Mouse (Mus musculus) lung, postnatal 0 days (tissue): ENCODE measurements around the gene Sorcs3. TPM values are rescaled to one million over a fixed set of nuclear protein-coding genes. Genes with fewer than 3 reads are reported as not detected.

Source experiments
- ATAC-seq: fragments of 200-750 bp; cut with Nextera tagmentation; 2 replicates; pipeline ENCODE4 v1.8.0; 2017; ENCODE audit warnings: moderate library complexity
- DNase-seq: peaks from one replicate; pipeline ENCODE4 v3.0.0-alpha.2; 2016; ENCODE audit warnings: low spot score
- H3K27ac ChIP-seq: fragments of 300-500 bp; sonication (generic); 2 replicates; pipeline ENCODE4 v1.5.1; 2014; ENCODE audit warnings: antibody characterized with exemption, mild to moderate bottlenecking, low read length, mixed read lengths
- H3K27me3 ChIP-seq: fragments of 300-500 bp; sonication (generic); replicated peaks from 2 replicates; pipeline ENCODE4 v1.6.1; 2014; ENCODE audit warnings: low read length, mixed read lengths; ENCODE audit not compliant: insufficient read depth
- H3K36me3 ChIP-seq: fragments of 300-500 bp; sonication (generic); 2 replicates; pipeline ENCODE4 v1.6.1; 2014; ENCODE audit warnings: low read length, mixed read lengths; ENCODE audit not compliant: insufficient read depth
- H3K4me1 ChIP-seq: fragments of 300-500 bp; sonication (generic); 2 replicates; pipeline ENCODE4 v1.6.1; 2014; ENCODE audit warnings: antibody characterized with exemption, low read depth, low read length, mixed read lengths; ENCODE audit not compliant: insufficient read depth
- H3K4me2 ChIP-seq: fragments of 300-500 bp; sonication (generic); replicated peaks from 2 replicates; pipeline ENCODE4 v1.6.1; 2014; ENCODE audit warnings: low read depth, mild to moderate bottlenecking, low read length, moderate library complexity, mixed read lengths
- H3K4me3 ChIP-seq: fragments of 300-500 bp; sonication (generic); 2 replicates; pipeline ENCODE4 v1.5.1; 2014; ENCODE audit warnings: low read depth, low read length
- H3K9ac ChIP-seq: fragments of 300-500 bp; sonication (generic); replicated peaks from 2 replicates; pipeline ENCODE4 v1.6.1; 2014; ENCODE audit warnings: low read depth, mild to moderate bottlenecking
- H3K9me3 ChIP-seq: fragments of 300-500 bp; sonication (generic); 2 replicates; pipeline ENCODE4 v1.6.1; 2016; ENCODE audit warnings: low read length, mixed read lengths
- CTCF ChIP-seq: IDR thresholded peaks from 2 replicates; pipeline ENCODE4 v1.5.1; 2016; ENCODE audit warnings: antibody characterized with exemption, mild to moderate bottlenecking
- EP300 ChIP-seq: IDR thresholded peaks from 2 replicates; pipeline ENCODE4 v1.6.1; 2016; ENCODE audit warnings: antibody characterized with exemption, mild to moderate bottlenecking, control low read depth
- WGBS: fragments of 180-500 bp; shearing (Covaris S2); extraction: QIAGEN DNeasy Blood & Tissue Kit; methylation state at CpG from one replicate; pipeline ENCODE4 v1.1.7; 2014; 5-methylcytosine and 5-hydroxymethylcytosine counted together
- polyA plus RNA-seq: library from polyadenylated mRNA; unstranded; fragments of >200 nt; fragmentation: Nextera tagmentation; extraction: Ambion mirVana; gene quantifications from 2 replicates; pipeline ENCODE4 v1.2.1, GENCODE M21; 2015

Sorcs3 gene
- polyA plus RNA-seq, 1 experiment from 2014 or later, result 0.02 TPM

DNA sequence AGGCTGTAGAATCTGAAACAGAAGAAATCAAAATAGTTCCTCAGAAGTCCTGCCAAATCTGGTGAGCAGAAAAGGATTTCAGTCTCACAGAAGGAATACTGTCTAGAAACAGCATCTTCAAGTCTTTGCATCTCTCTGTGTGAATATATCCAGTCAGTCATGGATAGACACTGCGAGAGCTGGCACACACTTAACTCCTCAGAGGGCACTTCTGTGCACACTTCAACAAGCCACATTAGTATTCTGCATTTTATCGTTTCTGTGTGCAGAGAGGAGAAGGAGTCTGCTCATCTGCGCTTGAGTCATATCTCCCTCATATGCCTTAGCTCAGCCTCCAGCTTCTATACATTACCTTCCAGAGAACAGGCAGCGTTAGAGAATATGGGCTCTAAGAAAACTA lies 581.4 kb downstream of the Sorcs3 start:
- no peaks in the 10 kb centered on the region for H3K36me3 ChIP-seq
- TF ChIP-seq EP300, result no peak
- no peak for TF ChIP-seq CTCF
- no peaks in the 10 kb centered on the region for H3K4me1 ChIP-seq
- no peak for ATAC-seq
- H3K4me3 ChIP-seq, result no peak overlapping the region
- no peaks in the 10 kb centered on the region for H3K27me3 ChIP-seq
- DNase-seq, result no peak
- no peak overlapping the region for H3K27ac ChIP-seq
- H3K9ac ChIP-seq, result no peak overlapping the region
- 77% methylated on average over 4 of the region's 4 CpGs for WGBS
- H3K4me2 ChIP-seq, result no peak overlapping the region
- H3K9me3 ChIP-seq, result no peaks in the 10 kb centered on the region

GRCm38 (mm10) chr19:48804546-48804945 lies 598.7 kb downstream of the Sorcs3 start:
- Histone ChIP-seq H3K27me3 (no peaks in the 10 kb centered on the region), H3K4me2 (no peak overlapping the region), H3K9me3 (no peaks in the 10 kb centered on the region), H3K27ac (no peak overlapping the region), H3K9ac (no peak overlapping the region), H3K4me3 (no peak overlapping the region), H3K4me1 (no peaks in the 10 kb centered on the region), H3K36me3 (no peaks in the 10 kb centered on the region)
- TF ChIP-seq CTCF (no peak), EP300 (no peak)
- no peak for DNase-seq
- 55% methylated on average over 6 of the region's 6 CpGs for WGBS
- no peak for ATAC-seq

GRCm38 (mm10) chr19:48811541-48811940 lies 605.7 kb downstream of the Sorcs3 start:
- Histone ChIP-seq H3K4me1 (no peaks in the 10 kb centered on the region), H3K27me3 (no peaks in the 10 kb centered on the region), H3K36me3 (no peaks in the 10 kb centered on the region), H3K4me3 (no peak overlapping the region), H3K4me2 (no peak overlapping the region), H3K27ac (no peak overlapping the region), H3K9ac (no peak overlapping the region), H3K9me3 (no peaks in the 10 kb centered on the region)
- TF ChIP-seq CTCF (no peak), EP300 (no peak)
- DNase-seq (no peak), ATAC-seq (no peak)
- WGBS, result 30% methylated on average over 3 of the region's 3 CpGs

GRCm38 (mm10) chr19:48813823-48814222 lies 608.0 kb downstream of the Sorcs3 start:
- TF ChIP-seq CTCF (no peak), EP300 (no peak)
- H3K4me3 ChIP-seq, result no peak overlapping the region
- H3K27me3 ChIP-seq, result no peaks in the 10 kb centered on the region
- DNase-seq (no peak), ATAC-seq (no peak)
- H3K9ac ChIP-seq, result no peak overlapping the region
- no peaks in the 10 kb centered on the region for H3K9me3 ChIP-seq
- H3K27ac ChIP-seq, result no peak overlapping the region
- no peaks in the 10 kb centered on the region for H3K36me3 ChIP-seq
- WGBS, result 81% methylated on average over 4 of the region's 4 CpGs
- H3K4me2 ChIP-seq, result no peak overlapping the region
- no peaks in the 10 kb centered on the region for H3K4me1 ChIP-seq

DNA sequence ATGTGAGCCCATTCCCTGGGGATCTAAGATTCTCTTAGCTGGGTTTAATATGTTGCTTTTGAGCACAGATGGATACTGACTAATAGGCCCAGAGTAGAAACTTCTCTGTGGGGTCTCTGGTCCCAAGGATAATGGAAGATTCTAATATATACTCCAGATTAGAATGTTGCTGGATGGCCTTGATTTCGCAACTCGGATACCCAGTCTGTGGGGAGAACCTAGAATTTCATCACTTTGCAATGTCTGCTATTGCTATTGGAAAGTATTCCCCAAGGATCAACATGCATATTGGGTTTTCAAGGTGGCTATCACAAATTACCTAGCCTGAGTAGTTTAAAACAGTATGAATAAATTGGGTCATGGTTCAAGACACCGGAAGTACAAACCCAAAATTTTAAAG lies 609.2 kb downstream of the Sorcs3 start:
- H3K4me3 ChIP-seq, result no peak overlapping the region
- ATAC-seq, result no peak
- no peaks in the 10 kb centered on the region for H3K27me3 ChIP-seq
- 96% methylated on average over 3 of the region's 3 CpGs for WGBS
- H3K9ac ChIP-seq, result no peak overlapping the region
- H3K4me2 ChIP-seq, result no peak overlapping the region
- H3K4me1 ChIP-seq, result no peaks in the 10 kb centered on the region
- H3K27ac ChIP-seq, result no peak overlapping the region
- no peak for TF ChIP-seq CTCF
- TF ChIP-seq EP300, result no peak
- no peak for DNase-seq
- no peaks in the 10 kb centered on the region for H3K9me3 ChIP-seq
- H3K36me3 ChIP-seq, result no peaks in the 10 kb centered on the region

DNA sequence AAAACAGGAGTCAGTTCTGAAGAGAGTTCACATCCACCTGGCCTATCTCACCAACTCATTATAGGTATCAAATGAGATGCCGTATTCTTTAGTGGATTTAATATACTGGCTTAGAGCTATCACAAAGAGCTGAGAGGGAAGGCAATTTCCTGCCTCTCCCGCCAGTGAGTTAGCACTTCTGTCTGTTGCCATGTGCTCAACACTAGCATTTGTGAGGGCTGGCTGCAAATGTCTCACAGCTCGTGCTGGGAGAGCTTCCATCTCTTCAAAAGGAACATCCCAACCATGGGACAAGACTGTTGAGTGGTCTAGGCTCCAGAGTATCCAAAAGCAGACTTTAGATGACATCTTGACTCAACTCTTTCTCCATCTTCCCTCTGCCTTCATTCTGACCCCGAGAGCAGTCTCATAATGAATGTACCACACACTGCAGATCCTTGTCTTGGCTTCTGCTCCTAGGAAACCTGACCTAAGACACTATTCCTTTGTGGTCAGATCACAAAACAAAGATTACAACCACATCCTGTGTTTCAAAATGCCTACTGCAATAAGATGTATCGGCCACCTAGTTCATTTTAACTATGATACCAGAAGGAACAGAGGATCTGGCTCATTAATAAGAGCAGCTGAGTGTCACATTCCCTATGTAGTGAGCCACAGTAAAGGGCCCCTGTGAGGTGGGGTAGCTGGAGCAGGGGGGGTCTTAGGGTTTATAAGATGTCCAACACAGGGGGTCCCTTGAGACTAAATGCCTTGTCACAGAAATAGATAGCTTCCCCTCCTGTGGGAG lies 614.9 kb downstream of the Sorcs3 start:
- Histone ChIP-seq H3K9me3 (no peaks in the 10 kb centered on the region), H3K9ac (no peak overlapping the region), H3K4me3 (no peak overlapping the region), H3K4me1 (no peaks in the 10 kb centered on the region), H3K27me3 (no peaks in the 10 kb centered on the region), H3K4me2 (no peak overlapping the region), H3K36me3 (no peaks in the 10 kb centered on the region), H3K27ac (no peak overlapping the region)
- ATAC-seq, result no peak
- 58% methylated on average over 5 of the region's 5 CpGs for WGBS
- no peak for DNase-seq
- TF ChIP-seq EP300 (no peak), CTCF (no peak)
